Mouse (Mus musculus): ENCODE data around the gene Cdkl1. TPM values are rescaled to one million over a fixed set of nuclear protein-coding genes. Genes with fewer than 3 reads are reported as not detected.
A peak's percentile ranks its signal among the peaks of the same experiment; 100 is the strongest.

Gene Cdkl1
- total RNA-seq, 2 experiments from 2014 or later, result not detected

GRCm38 (mm10) chr12:69785471-69785870 lies 5.6 kb downstream of the Cdkl1 start:
- no peak for ATAC-seq (replicated peaks; ENCODE audit: poor library complexity)

- ATAC-seq (replicated peaks; ENCODE audit: poor library complexity), result peak; percentile 93
Measured at GRCm38 (mm10) chr12:69783247-69784025, 7.6 kb downstream of the Cdkl1 start.

GRCm38 (mm10) chr12:69781935-69782650 lies 9.0 kb downstream of the Cdkl1 start:
- 0 out of 2 replicates have a peak, but pooled peaks have one; percentile 17 for ATAC-seq (replicated peaks; ENCODE audit: poor library complexity)

- no peak for ATAC-seq (replicated peaks; ENCODE audit: poor library complexity)
Measured at GRCm38 (mm10) chr12:69781480-69781879, 9.6 kb downstream of the Cdkl1 start.

- ATAC-seq (replicated peaks; ENCODE audit: poor library complexity), result no peak
Measured at GRCm38 (mm10) chr12:69777957-69778356, 13.1 kb downstream of the Cdkl1 start.

- ATAC-seq (replicated peaks; ENCODE audit: poor library complexity), result no peak
Measured at GRCm38 (mm10) chr12:69777341-69777730, 13.7 kb downstream of the Cdkl1 start.

- ATAC-seq (replicated peaks; ENCODE audit: poor library complexity), result peak; percentile 76
Measured at GRCm38 (mm10) chr12:69776607-69777340, 14.3 kb downstream of the Cdkl1 start.

GRCm38 (mm10) chr12:69768841-69769240 lies 22.2 kb downstream of the Cdkl1 start:
- peak; percentile 82 for ATAC-seq (replicated peaks; ENCODE audit: poor library complexity)

- no peak for ATAC-seq (replicated peaks; ENCODE audit: poor library complexity)
Measured at GRCm38 (mm10) chr12:69767476-69768258, 23.4 kb downstream of the Cdkl1 start.

GRCm38 (mm10) chr12:69766185-69766904 lies 24.7 kb downstream of the Cdkl1 start:
- ATAC-seq (replicated peaks; ENCODE audit: poor library complexity), result no peak

- no peak for ATAC-seq (replicated peaks; ENCODE audit: poor library complexity)
Measured at GRCm38 (mm10) chr12:69765543-69765942, 25.5 kb downstream of the Cdkl1 start.

GRCm38 (mm10) chr12:69761603-69762002 lies 29.5 kb downstream of the Cdkl1 start:
- ATAC-seq (replicated peaks; ENCODE audit: poor library complexity), result no peak

GRCm38 (mm10) chr12:69760743-69761406 lies 30.2 kb downstream of the Cdkl1 start:
- no peak for ATAC-seq (replicated peaks; ENCODE audit: poor library complexity)

- ATAC-seq (replicated peaks; ENCODE audit: poor library complexity), result no peak
Measured at GRCm38 (mm10) chr12:69760014-69760413, 31.1 kb downstream of the Cdkl1 start.

- peak; percentile 69 for ATAC-seq (replicated peaks; ENCODE audit: poor library complexity)
Measured at GRCm38 (mm10) chr12:69759267-69759885, 31.7 kb downstream of the Cdkl1 start.

- peak; percentile 17; the same call in 1 of the 2 replicates for ATAC-seq (replicated peaks; ENCODE audit: poor library complexity)
Measured at GRCm38 (mm10) chr12:69758221-69759185, 32.6 kb downstream of the Cdkl1 start.

- ATAC-seq (replicated peaks; ENCODE audit: poor library complexity), result peak; percentile 90
Measured at GRCm38 (mm10) chr12:69757418-69758141, 33.5 kb downstream of the Cdkl1 start.
